Mouse (Mus musculus) ES-E14 (cell line): ENCODE measurements at regions not wholly inside any gene's neighbourhood (a gene's known extent, or its start where the extent isn't known, plus 50 kb on each side); places are given as distances from the start of the nearest gene placed in this dataset.

ENCODE experiments used
- CHD2 ChIP-seq: IDR thresholded peaks from 2 replicates; pipeline ENCODE4 v1.6.1; 2014; ENCODE audit warnings: mild to moderate bottlenecking, low read depth, low read length, inconsistent platforms
- HCFC1 ChIP-seq: IDR thresholded peaks from 2 replicates; pipeline ENCODE4 v1.6.1; 2012; ENCODE audit warnings: low read length, inconsistent platforms, borderline replicate concordance; ENCODE audit not compliant: insufficient read depth
- MAFK ChIP-seq: IDR thresholded peaks from 2 replicates; pipeline ENCODE4 v1.6.1; 2014; ENCODE audit warnings: mild to moderate bottlenecking, low read depth, low read length, inconsistent platforms; ENCODE audit not compliant: insufficient read depth
- ZC3H11A ChIP-seq: IDR thresholded peaks from 2 replicates; pipeline ENCODE4 v1.6.1; 2012; ENCODE audit warnings: low read depth, mild to moderate bottlenecking, inconsistent platforms, low read length, borderline replicate concordance
- ZNF384 ChIP-seq: IDR thresholded peaks from 2 replicates; pipeline ENCODE4 v1.6.1; 2012; ENCODE audit warnings: low read depth, low read length, inconsistent platforms

- TF ChIP-seq ZC3H11A (no peak), HCFC1 (no peak), MAFK (no peak), CHD2 (no peak), ZNF384 (no peak)
Observed at GRCm38 (mm10) chr16:12901996-12902319, 207.5 kb upstream of the Ercc4 start.
